Mouse (Mus musculus) heart, postnatal 0 days (tissue): ENCODE results near the gene Tex101.
"Not testable (repeated sequence)": the region's sequence is repeated elsewhere in the genome, so short reads cannot be mapped to it uniquely, and the experiment has no call there.

Experiments
- CTCF ChIP-seq: IDR thresholded peaks from 2 replicates; pipeline ENCODE4 v1.5.1; 2016; ENCODE audit warnings: antibody characterized with exemption, control low read depth, low read depth
- EP300 ChIP-seq: IDR thresholded peaks from 2 replicates; pipeline ENCODE4 v1.6.1; 2016; ENCODE audit warnings: antibody characterized with exemption, low read depth

DNA sequence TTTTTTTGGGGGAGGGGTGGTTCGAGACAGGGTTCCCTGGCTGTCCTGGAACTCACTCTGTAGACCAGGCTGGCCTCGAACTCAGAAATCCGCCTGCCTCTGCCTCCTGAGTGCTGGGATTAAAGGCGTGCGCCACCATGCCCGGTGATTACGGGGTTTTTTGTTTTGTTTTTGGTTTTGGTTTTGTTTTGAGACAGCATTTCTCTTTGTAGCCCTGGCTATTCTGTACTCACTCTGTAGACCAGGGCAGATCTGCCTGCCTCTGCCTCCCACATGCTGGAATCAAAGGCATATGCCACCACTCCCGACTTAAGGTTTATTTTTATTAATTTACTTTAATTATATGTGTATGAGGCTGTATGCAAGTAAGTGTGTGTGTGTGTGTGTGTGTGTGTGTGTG lies 58.1 kb downstream of the Tex101 start:
- not testable (repeated sequence) for TF ChIP-seq CTCF, EP300
